Mouse (Mus musculus) hindbrain, embryonic 14.5 days (tissue): ENCODE measurements around the gene Scamp1. TPM values are rescaled to one million over a fixed set of nuclear protein-coding genes. Genes with fewer than 3 reads are reported as not detected.

ENCODE experiments used
- ATAC-seq: fragments of 200-750 bp; cut with Nextera tagmentation; 2 replicates; pipeline ENCODE4 v1.8.0; 2017; ENCODE audit warnings: moderate number of reproducible peaks, mild to moderate bottlenecking, moderate TSS enrichment, moderate library complexity; ENCODE audit not compliant: low FRiP score
- DNase-seq: peaks from one replicate; pipeline ENCODE4 v3.0.0-alpha.2; 2015; ENCODE audit warnings: low spot score
- H3K27ac ChIP-seq: fragments of 300-500 bp; sonication (generic); 2 replicates; pipeline ENCODE4 v1.5.1; 2014; ENCODE audit warnings: mild to moderate bottlenecking, moderate library complexity
- H3K27me3 ChIP-seq: fragments of 300-500 bp; sonication (generic); 2 replicates; pipeline ENCODE4 v1.6.1; 2014; ENCODE audit warnings: mild to moderate bottlenecking, low read length, mixed read lengths; ENCODE audit not compliant: control insufficient read depth, insufficient read depth
- H3K36me3 ChIP-seq: fragments of 300-500 bp; sonication (generic); replicated peaks from 2 replicates; pipeline ENCODE4 v1.6.1; 2014; ENCODE audit not compliant: control insufficient read depth, insufficient read depth
- H3K4me1 ChIP-seq: fragments of 300-500 bp; sonication (generic); replicated peaks from 2 replicates; pipeline ENCODE4 v1.6.1; 2014; ENCODE audit warnings: antibody characterized with exemption, low read length, mixed read lengths; ENCODE audit not compliant: control insufficient read depth, insufficient read depth
- H3K4me2 ChIP-seq: fragments of 300-500 bp; sonication (generic); replicated peaks from 2 replicates; pipeline ENCODE4 v1.6.1; 2014; ENCODE audit warnings: mild to moderate bottlenecking, moderate library complexity
- H3K4me3 ChIP-seq: fragments of 300-500 bp; sonication (generic); replicated peaks from 2 replicates; pipeline ENCODE4 v1.5.1; 2014; ENCODE audit warnings: mild to moderate bottlenecking, low read length
- H3K9ac ChIP-seq: fragments of 300-500 bp; sonication (generic); 2 replicates; pipeline ENCODE4 v1.6.1; 2014
- H3K9me3 ChIP-seq: fragments of 300-500 bp; sonication (generic); 2 replicates; pipeline ENCODE4 v1.6.1; 2016; ENCODE audit warnings: low read length; ENCODE audit not compliant: control insufficient read depth
- WGBS: fragments of 180-500 bp; shearing (Covaris S2); extraction: QIAGEN DNeasy Blood & Tissue Kit; methylation state at CpG from one replicate; pipeline ENCODE4 v1.1.7; 2014; 5-methylcytosine and 5-hydroxymethylcytosine counted together
- polyA plus RNA-seq: library from polyadenylated mRNA; unstranded; fragments of >200 nt; fragmentation: Nextera tagmentation; extraction: Ambion mirVana; gene quantifications from 2 replicates; pipeline ENCODE4 v1.2.1, GENCODE M21; 2014

Gene Scamp1
- polyA plus RNA-seq, 1 experiment from 2014 or later = 159 TPM

- no peaks in the 10 kb centered on the region for H3K27me3 ChIP-seq
- H3K4me3 ChIP-seq = no peak overlapping the region
- no peaks in the 10 kb centered on the region for H3K9me3 ChIP-seq
- H3K9ac ChIP-seq = no peak overlapping the region
- H3K36me3 ChIP-seq = no peaks in the 10 kb centered on the region
- 79% methylated on average over 5 of the region's 5 CpGs for WGBS
- no peak overlapping the region for H3K27ac ChIP-seq
- H3K4me1 ChIP-seq = no peaks in the 10 kb centered on the region; the same call in 1 of the 2 replicates
- ATAC-seq = no peak
- H3K4me2 ChIP-seq = no peak overlapping the region
- no peak for DNase-seq
Measured at GRCm38 (mm10) chr13:94263943-94264342, 21.7 kb downstream of the Scamp1 start.

DNA sequence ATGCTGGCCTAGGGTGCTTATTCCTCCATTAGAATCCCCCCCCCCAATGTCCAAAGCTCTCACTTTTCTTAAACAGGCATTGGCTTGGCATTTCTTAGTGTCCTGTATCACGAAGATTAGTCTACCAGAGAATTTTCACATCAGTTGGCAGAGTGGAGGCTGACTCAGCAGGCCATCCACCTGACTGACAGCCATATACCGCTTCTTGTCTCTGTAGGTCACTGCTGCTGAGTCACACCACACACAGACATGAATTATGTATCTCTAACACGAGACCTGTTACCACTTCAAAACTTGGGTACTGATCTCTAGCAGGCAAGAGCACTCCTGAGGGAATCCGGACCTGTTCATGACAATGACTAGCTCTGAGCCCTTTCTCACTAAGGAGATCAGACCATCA lies 23.1 kb downstream of the Scamp1 start:
- WGBS = 69% methylated on average over 4 of the region's 4 CpGs
- Histone ChIP-seq H3K9me3 (no peaks in the 10 kb centered on the region), H3K9ac (no peak overlapping the region), H3K4me2 (no peak overlapping the region), H3K27me3 (no peaks in the 10 kb centered on the region), H3K36me3 (no peaks in the 10 kb centered on the region), H3K27ac (no peak overlapping the region), H3K4me3 (no peak overlapping the region), H3K4me1 (no peaks in the 10 kb centered on the region; the same call in 1 of the 2 replicates)
- DNase-seq (no peak), ATAC-seq (no peak)

- Histone ChIP-seq H3K27ac (no peak overlapping the region), H3K4me3 (no peak overlapping the region), H3K9ac (no peak overlapping the region), H3K4me2 (no peak overlapping the region), H3K4me1 (no peaks in the 10 kb centered on the region; the same call in 1 of the 2 replicates), H3K9me3 (no peaks in the 10 kb centered on the region), H3K27me3 (no peaks in the 10 kb centered on the region), H3K36me3 (no peaks in the 10 kb centered on the region)
- no peak for DNase-seq
- 82% methylated on average over 6 of the region's 6 CpGs for WGBS
- no peak for ATAC-seq
Measured at GRCm38 (mm10) chr13:94261624-94262023, 24.0 kb downstream of the Scamp1 start.

- no peaks in the 10 kb centered on the region for H3K36me3 ChIP-seq
- no peaks in the 10 kb centered on the region for H3K9me3 ChIP-seq
- no peaks in the 10 kb centered on the region for H3K27me3 ChIP-seq
- no peak overlapping the region for H3K4me3 ChIP-seq
- no peak for ATAC-seq
- no peak overlapping the region for H3K27ac ChIP-seq
- H3K4me2 ChIP-seq = no peak overlapping the region
- no peak for DNase-seq
- H3K4me1 ChIP-seq = no peaks in the 10 kb centered on the region; the same call in 1 of the 2 replicates
- H3K9ac ChIP-seq = no peak overlapping the region
- WGBS = 89% methylated on average over 8 of the region's 8 CpGs
Measured at GRCm38 (mm10) chr13:94260961-94261360, 24.7 kb downstream of the Scamp1 start.

GRCm38 (mm10) chr13:94259210-94259609 lies 26.4 kb downstream of the Scamp1 start:
- Histone ChIP-seq H3K9ac (no peak overlapping the region), H3K4me3 (no peak overlapping the region), H3K4me2 (no peak overlapping the region), H3K27me3 (no peaks in the 10 kb centered on the region), H3K36me3 (no peaks in the 10 kb centered on the region), H3K9me3 (no peaks in the 10 kb centered on the region), H3K27ac (no peak overlapping the region), H3K4me1 (no peaks in the 10 kb centered on the region; the same call in 1 of the 2 replicates)
- DNase-seq (no peak), ATAC-seq (no peak)
- 86% methylated on average over 5 of the region's 5 CpGs for WGBS

DNA sequence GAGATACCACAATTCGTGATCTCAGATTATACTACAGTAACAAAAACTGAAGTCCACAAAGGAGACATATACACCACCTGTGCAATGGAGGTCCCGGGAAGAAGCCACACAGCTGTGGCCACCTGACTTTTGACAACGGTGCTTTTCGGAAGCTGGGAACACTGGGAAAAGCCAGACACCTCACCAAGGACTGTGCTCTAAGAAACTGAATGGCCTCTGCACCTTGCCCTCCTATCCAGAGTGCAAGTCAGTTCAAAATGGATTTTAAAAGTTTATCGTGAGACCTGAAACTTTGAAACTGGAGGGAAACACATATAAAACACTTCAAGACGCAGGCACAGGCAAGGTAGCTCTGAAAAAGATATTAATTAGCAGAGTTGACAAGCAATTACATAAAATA lies 27.1 kb downstream of the Scamp1 start:
- DNase-seq (no peak), ATAC-seq (no peak)
- WGBS = 93% methylated on average over 6 of the region's 6 CpGs
- H3K9ac ChIP-seq = no peak overlapping the region
- H3K4me2 ChIP-seq = no peak overlapping the region
- H3K36me3 ChIP-seq = no peaks in the 10 kb centered on the region
- H3K4me3 ChIP-seq = no peak overlapping the region
- H3K27me3 ChIP-seq = no peaks in the 10 kb centered on the region
- no peaks in the 10 kb centered on the region for H3K9me3 ChIP-seq
- H3K27ac ChIP-seq = no peak overlapping the region
- no peaks in the 10 kb centered on the region; the same call in 1 of the 2 replicates for H3K4me1 ChIP-seq

- Histone ChIP-seq H3K4me1 (no peaks in the 10 kb centered on the region; the same call in 1 of the 2 replicates), H3K4me3 (no peak overlapping the region), H3K4me2 (no peak overlapping the region), H3K9ac (no peak overlapping the region), H3K27me3 (no peaks in the 10 kb centered on the region), H3K9me3 (no peaks in the 10 kb centered on the region), H3K27ac (no peak overlapping the region), H3K36me3 (no peaks in the 10 kb centered on the region; the same call in 1 of the 2 replicates)
- DNase-seq = no peak
- no peak for ATAC-seq
- WGBS = 83% methylated on average over 2 of the region's 2 CpGs
Measured at GRCm38 (mm10) chr13:94257711-94258110, 27.9 kb downstream of the Scamp1 start.

DNA sequence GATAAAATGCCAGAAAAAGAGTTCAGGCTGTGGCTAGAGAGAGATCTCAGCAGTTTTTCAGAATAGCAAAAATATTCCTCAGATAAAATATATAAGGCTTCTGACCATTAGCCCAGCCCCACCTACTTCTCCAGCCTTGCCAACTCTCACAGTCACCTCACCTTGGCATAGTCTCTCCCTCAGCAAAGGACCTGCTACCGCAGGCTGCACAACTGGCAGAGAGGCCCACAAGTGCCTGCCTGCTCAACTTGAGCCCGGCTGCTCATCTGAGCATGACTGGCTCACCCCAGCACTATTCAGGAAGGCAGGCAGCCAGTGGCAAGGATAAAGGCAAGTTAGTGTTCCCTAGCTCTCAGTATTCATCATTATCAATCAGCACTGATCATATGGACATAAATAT lies 30.5 kb downstream of the Scamp1 start:
- H3K9ac ChIP-seq = no peak overlapping the region
- 89% methylated on average over 2 of the region's 2 CpGs for WGBS
- no peaks in the 10 kb centered on the region for H3K9me3 ChIP-seq
- H3K27me3 ChIP-seq = no peaks in the 10 kb centered on the region
- H3K4me2 ChIP-seq = no peak overlapping the region
- H3K27ac ChIP-seq = no peak overlapping the region
- DNase-seq = no peak
- H3K4me3 ChIP-seq = no peak overlapping the region
- no peaks in the 10 kb centered on the region; the same call in 1 of the 2 replicates for H3K4me1 ChIP-seq
- ATAC-seq = no peak
- H3K36me3 ChIP-seq = no peaks in the 10 kb centered on the region; the same call in 1 of the 2 replicates

DNA sequence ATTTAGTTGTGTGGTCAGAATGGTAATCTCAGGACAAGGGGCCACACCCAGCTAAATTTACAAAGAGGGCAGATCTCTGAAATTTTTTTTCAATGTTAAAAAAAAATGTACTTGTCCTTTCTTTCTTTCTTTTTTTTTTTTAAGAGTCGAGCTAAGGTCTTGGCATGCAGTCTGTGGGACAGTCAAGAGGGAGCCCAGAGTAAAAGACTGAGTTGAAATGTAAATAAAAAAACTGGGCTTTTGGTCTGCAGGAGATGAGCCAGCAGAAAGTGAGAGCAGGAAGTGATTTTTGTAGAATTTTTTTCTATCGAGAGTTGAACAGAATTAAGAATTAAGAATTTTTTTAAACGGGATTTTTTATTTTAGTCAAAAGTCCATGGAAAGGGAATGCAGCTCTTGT lies 31.4 kb downstream of the Scamp1 start:
- Histone ChIP-seq H3K36me3 (no peaks in the 10 kb centered on the region; the same call in 1 of the 2 replicates), H3K4me1 (no peaks in the 10 kb centered on the region; the same call in 1 of the 2 replicates), H3K9ac (no peak overlapping the region), H3K4me3 (no peak overlapping the region), H3K27me3 (no peaks in the 10 kb centered on the region), H3K9me3 (no peaks in the 10 kb centered on the region), H3K27ac (no peak overlapping the region), H3K4me2 (no peak overlapping the region)
- WGBS = 95% methylated on average over 3 of the region's 3 CpGs
- DNase-seq (no peak), ATAC-seq (no peak)

- Histone ChIP-seq H3K36me3 (no peaks in the 10 kb centered on the region; the same call in 1 of the 2 replicates), H3K27ac (no peak overlapping the region), H3K4me2 (no peak overlapping the region), H3K4me3 (no peak overlapping the region), H3K9ac (no peak overlapping the region), H3K4me1 (no peaks in the 10 kb centered on the region; the same call in 1 of the 2 replicates), H3K9me3 (no peaks in the 10 kb centered on the region), H3K27me3 (no peaks in the 10 kb centered on the region)
- DNase-seq = no peak
- 98% methylated on average over 5 of the region's 5 CpGs for WGBS
- no peak for ATAC-seq
Measured at GRCm38 (mm10) chr13:94253052-94253451, 32.6 kb downstream of the Scamp1 start.
